Mouse (Mus musculus) neural tube, embryonic 14.5 days (tissue): ENCODE results near the gene Nudt15. TPM values are rescaled to one million over a fixed set of nuclear protein-coding genes. Genes with fewer than 3 reads are reported as not detected.

Experiments
- ATAC-seq: fragments of 200-750 bp; cut with Nextera tagmentation; 2 replicates; pipeline ENCODE4 v1.8.0; 2017; ENCODE audit warnings: low read depth, mild to moderate bottlenecking, moderate TSS enrichment, moderate library complexity
- H3K27ac ChIP-seq: fragments of 300-500 bp; sonication (generic); 2 replicates; pipeline ENCODE4 v1.5.1; 2014; ENCODE audit warnings: low read depth, mild to moderate bottlenecking, control low read depth, low read length, moderate library complexity, mixed read lengths
- H3K27me3 ChIP-seq: fragments of 300-500 bp; sonication (generic); 2 replicates; pipeline ENCODE4 v1.6.1; 2014; ENCODE audit warnings: low read length; ENCODE audit not compliant: control insufficient read depth, insufficient read depth
- H3K36me3 ChIP-seq: fragments of 300-500 bp; sonication (generic); 2 replicates; pipeline ENCODE4 v1.6.1; 2014; ENCODE audit warnings: low read length, mixed read lengths; ENCODE audit not compliant: control insufficient read depth, insufficient read depth
- H3K4me1 ChIP-seq: fragments of 300-500 bp; sonication (generic); 2 replicates; pipeline ENCODE4 v1.6.1; 2014; ENCODE audit warnings: low read length; ENCODE audit not compliant: control insufficient read depth, insufficient read depth
- H3K4me2 ChIP-seq: fragments of 300-500 bp; sonication (generic); 2 replicates; pipeline ENCODE4 v1.6.1; 2014; ENCODE audit warnings: mild to moderate bottlenecking, low read depth, low read length, control low read depth
- H3K4me3 ChIP-seq: fragments of 300-500 bp; sonication (generic); 2 replicates; pipeline ENCODE4 v1.5.1; 2014; ENCODE audit warnings: low read depth, low read length, control low read depth, mixed read lengths
- H3K9ac ChIP-seq: fragments of 300-500 bp; sonication (generic); replicated peaks from 2 replicates; pipeline ENCODE4 v1.6.1; 2014; ENCODE audit warnings: low read depth, mild to moderate bottlenecking, control low read depth, low read length, mixed read lengths
- H3K9me3 ChIP-seq: fragments of 300-500 bp; sonication (generic); 2 replicates; pipeline ENCODE4 v1.6.1; 2016; ENCODE audit warnings: low read length; ENCODE audit not compliant: control insufficient read depth
- WGBS: fragments of 180-500 bp; shearing (Covaris S2); extraction: QIAGEN DNeasy Blood & Tissue Kit; methylation state at CpG from one replicate; pipeline ENCODE4 v1.1.7; 2014; 5-methylcytosine and 5-hydroxymethylcytosine counted together
- polyA plus RNA-seq: library from polyadenylated mRNA; unstranded; fragments of >200 nt; fragmentation: Nextera tagmentation; extraction: Ambion mirVana; gene quantifications from 2 replicates; pipeline ENCODE4 v1.2.1, GENCODE M21; 2014

The Nudt15 gene
- polyA plus RNA-seq, 1 experiment from 2014 or later = 10.5 TPM

GRCm38 (mm10) chr14:73478321-73478720 lies 69.7 kb downstream of the Nudt15 start:
- Histone ChIP-seq H3K9ac (no peak overlapping the region), H3K4me3 (no peak overlapping the region), H3K4me2 (no peak overlapping the region), H3K4me1 (no peaks in the 10 kb centered on the region), H3K9me3 (no peaks in the 10 kb centered on the region), H3K27ac (no peak overlapping the region), H3K36me3 (no peaks in the 10 kb centered on the region), H3K27me3 (no peaks in the 10 kb centered on the region)
- WGBS = 89% methylated on average over 3 of the region's 3 CpGs
- no peak for ATAC-seq

GRCm38 (mm10) chr14:73477077-73477476 lies 71.0 kb downstream of the Nudt15 start:
- no peak for ATAC-seq
- Histone ChIP-seq H3K9ac (no peak overlapping the region), H3K9me3 (no peaks in the 10 kb centered on the region), H3K4me2 (no peak overlapping the region), H3K27me3 (no peaks in the 10 kb centered on the region), H3K4me3 (no peak overlapping the region), H3K36me3 (no peaks in the 10 kb centered on the region), H3K27ac (no peak overlapping the region), H3K4me1 (no peaks in the 10 kb centered on the region)
- WGBS = 97% methylated on average over 10 of the region's 10 CpGs

GRCm38 (mm10) chr14:73476361-73476934 lies 71.6 kb downstream of the Nudt15 start:
- no peaks in the 10 kb centered on the region for H3K36me3 ChIP-seq
- H3K4me2 ChIP-seq = no peak overlapping the region
- no peaks in the 10 kb centered on the region for H3K4me1 ChIP-seq
- no peak overlapping the region for H3K27ac ChIP-seq
- H3K9me3 ChIP-seq = no peaks in the 10 kb centered on the region
- no peak; the same call in 1 of the 2 replicates for ATAC-seq
- H3K4me3 ChIP-seq = no peak overlapping the region
- WGBS = 66% methylated on average over 8 of the region's 8 CpGs
- H3K9ac ChIP-seq = no peak overlapping the region
- no peaks in the 10 kb centered on the region for H3K27me3 ChIP-seq

GRCm38 (mm10) chr14:73475506-73475905 lies 72.5 kb downstream of the Nudt15 start:
- no peak for ATAC-seq
- no peak overlapping the region for H3K27ac ChIP-seq
- WGBS = 67% methylated on average over 7 of the region's 7 CpGs

GRCm38 (mm10) chr14:73474636-73475093 lies 73.4 kb downstream of the Nudt15 start:
- Histone ChIP-seq H3K4me3 (no peak overlapping the region), H3K36me3 (no peaks in the 10 kb centered on the region), H3K4me1 (no peaks in the 10 kb centered on the region), H3K27ac (peak overlapping the region; percentile 55; the same call in 1 of the 2 replicates), H3K9ac (no peak overlapping the region), H3K4me2 (no peak overlapping the region), H3K9me3 (no peaks in the 10 kb centered on the region), H3K27me3 (no peaks in the 10 kb centered on the region)
- peak; percentile 41; the same call in 1 of the 2 replicates for ATAC-seq
- 30% methylated on average over 7 of the region's 7 CpGs for WGBS

More at GRCm38 (mm10) chr14:73475506-73475905, 72.5 kb downstream of the Nudt15 start:
- Histone ChIP-seq H3K36me3 (no peaks in the 10 kb centered on the region), H3K27me3 (no peaks in the 10 kb centered on the region), H3K4me3 (no peak overlapping the region), H3K9ac (no peak overlapping the region), H3K4me1 (no peaks in the 10 kb centered on the region), H3K9me3 (no peaks in the 10 kb centered on the region), H3K4me2 (no peak overlapping the region)

GRCm38 (mm10) chr14:73473670-73474460 lies 74.2 kb downstream of the Nudt15 start:
- ATAC-seq = peak; percentile 53; the same call in 1 of the 2 replicates
- no peaks in the 10 kb centered on the region for H3K36me3 ChIP-seq
- H3K27me3 ChIP-seq = no peaks in the 10 kb centered on the region
- WGBS = 65% methylated on average over 3 of the region's 3 CpGs
- H3K27ac ChIP-seq = peak overlapping the region; percentile 55; the same call in 1 of the 2 replicates
- no peaks in the 10 kb centered on the region for H3K9me3 ChIP-seq
- H3K9ac ChIP-seq = no peak overlapping the region
- no peaks in the 10 kb centered on the region for H3K4me1 ChIP-seq
- H3K4me2 ChIP-seq = no peak overlapping the region
- no peak overlapping the region for H3K4me3 ChIP-seq

GRCm38 (mm10) chr14:73472205-73472604 lies 75.8 kb downstream of the Nudt15 start:
- no peak overlapping the region for H3K4me3 ChIP-seq
- H3K9ac ChIP-seq = no peak overlapping the region
- no peaks in the 10 kb centered on the region for H3K9me3 ChIP-seq
- H3K27ac ChIP-seq = no peak overlapping the region
- H3K4me1 ChIP-seq = no peaks in the 10 kb centered on the region
- no peaks in the 10 kb centered on the region for H3K36me3 ChIP-seq
- 23% methylated on average over 7 of the region's 7 CpGs for WGBS
- peak; percentile 52; the same call in 1 of the 2 replicates for ATAC-seq
- H3K4me2 ChIP-seq = no peak overlapping the region
- H3K27me3 ChIP-seq = no peaks in the 10 kb centered on the region

GRCm38 (mm10) chr14:73470593-73470992 lies 77.4 kb downstream of the Nudt15 start:
- Histone ChIP-seq H3K27me3 (no peaks in the 10 kb centered on the region), H3K27ac (no peak overlapping the region), H3K36me3 (no peaks in the 10 kb centered on the region), H3K4me3 (no peak overlapping the region), H3K9me3 (no peaks in the 10 kb centered on the region), H3K9ac (no peak overlapping the region), H3K4me1 (no peaks in the 10 kb centered on the region), H3K4me2 (no peak overlapping the region)
- 75% methylated on average over 8 of the region's 8 CpGs for WGBS
- ATAC-seq = no peak

- no peak for ATAC-seq
- WGBS = 68% methylated on average over 7 of the region's 7 CpGs
- Histone ChIP-seq H3K4me3 (no peak overlapping the region), H3K9ac (no peak overlapping the region), H3K36me3 (no peaks in the 10 kb centered on the region), H3K27ac (no peak overlapping the region), H3K4me2 (no peak overlapping the region), H3K9me3 (no peaks in the 10 kb centered on the region), H3K27me3 (no peaks in the 10 kb centered on the region), H3K4me1 (no peaks in the 10 kb centered on the region)
These were observed 78.5 kb downstream of the Nudt15 start for GRCm38 (mm10) chr14:73469506-73469905.
